Mouse (Mus musculus) midbrain, embryonic 16.5 days (tissue): Measurements from ENCODE around the gene Ddx55. TPM values are rescaled to one million over a fixed set of nuclear protein-coding genes. Genes with fewer than 3 reads are reported as not detected.
"Not testable (repeated sequence)": the region's sequence is repeated elsewhere in the genome, so short reads cannot be mapped to it uniquely, and the experiment has no call there.

ENCODE experiments used
- ATAC-seq: fragments of 200-750 bp; cut with Nextera tagmentation; 2 replicates; pipeline ENCODE4 v1.8.0; 2017; ENCODE audit warnings: moderate TSS enrichment
- H3K27ac ChIP-seq: fragments of 300-500 bp; sonication (generic); 2 replicates; pipeline ENCODE4 v1.5.1; 2014; ENCODE audit warnings: mild to moderate bottlenecking, low read length, mixed read lengths
- H3K27me3 ChIP-seq: fragments of 300-500 bp; sonication (generic); 2 replicates; pipeline ENCODE4 v1.6.1; 2014; ENCODE audit warnings: low read depth, low read length, mixed read lengths; ENCODE audit not compliant: control insufficient read depth, insufficient read depth
- H3K36me3 ChIP-seq: fragments of 300-500 bp; sonication (generic); 2 replicates; pipeline ENCODE4 v1.6.1; 2014; ENCODE audit warnings: mild to moderate bottlenecking, low read length, moderate library complexity, mixed read lengths; ENCODE audit not compliant: control insufficient read depth, insufficient read depth
- H3K4me1 ChIP-seq: fragments of 300-500 bp; sonication (generic); 2 replicates; pipeline ENCODE4 v1.6.1; 2014; ENCODE audit warnings: mild to moderate bottlenecking, low read length, mixed read lengths; ENCODE audit not compliant: control insufficient read depth, insufficient read depth
- H3K4me2 ChIP-seq: fragments of 300-500 bp; sonication (generic); 2 replicates; pipeline ENCODE4 v1.6.1; 2014; ENCODE audit warnings: mild to moderate bottlenecking, low read length, mixed read lengths
- H3K4me3 ChIP-seq: fragments of 300-500 bp; sonication (generic); 2 replicates; pipeline ENCODE4 v1.5.1; 2014; ENCODE audit warnings: low read depth, mild to moderate bottlenecking, low read length, moderate library complexity, mixed read lengths
- H3K9ac ChIP-seq: fragments of 300-500 bp; sonication (generic); 2 replicates; pipeline ENCODE4 v1.6.1; 2014; ENCODE audit warnings: low read depth, low read length, mixed read lengths
- H3K9me3 ChIP-seq: fragments of 300-500 bp; sonication (generic); replicated peaks from 2 replicates; pipeline ENCODE4 v1.6.1; 2014; ENCODE audit warnings: mild to moderate bottlenecking, low read length, mixed read lengths; ENCODE audit not compliant: control insufficient read depth, poor library complexity, severe bottlenecking
- WGBS: fragments of 180-500 bp; shearing (Covaris S2); extraction: QIAGEN DNeasy Blood & Tissue Kit; methylation state at CpG from one replicate; pipeline ENCODE4 v1.1.7; 2014; 5-methylcytosine and 5-hydroxymethylcytosine counted together
- polyA plus RNA-seq: library from polyadenylated mRNA; unstranded; fragments of >200 nt; fragmentation: Nextera tagmentation; extraction: Ambion mirVana; gene quantifications from 2 replicates; pipeline ENCODE4 v1.2.1, GENCODE M21; 2015

The Ddx55 gene
- polyA plus RNA-seq, 1 experiment from 2014 or later = 25.7 TPM

GRCm38 (mm10) chr5:124550737-124551136, 1.9 kb upstream of the Ddx55 start:
- H3K4me3 ChIP-seq, H3K4me2 ChIP-seq, ATAC-seq, H3K9me3 ChIP-seq, H3K27ac ChIP-seq, H3K27me3 ChIP-seq, H3K9ac ChIP-seq: not testable (repeated sequence)
- WGBS = 89% methylated on average over 3 of the region's 4 CpGs
- Histone ChIP-seq H3K36me3 (peaks cover 24% of the 10 kb centered on the region), H3K4me1 (peaks cover 11% of the 10 kb centered on the region)

GRCm38 (mm10) chr5:124551349-124552093, 1.1 kb upstream of the Ddx55 start:
- H3K9ac ChIP-seq, ATAC-seq, H3K27ac ChIP-seq, H3K27me3 ChIP-seq, H3K9me3 ChIP-seq: not testable (repeated sequence)
- H3K4me2 ChIP-seq = peak overlapping the region; percentile 64
- 31% methylated on average over 5 of the region's 5 CpGs for WGBS
- H3K36me3 ChIP-seq = peaks cover 20% of the 10 kb centered on the region
- peaks cover 11% of the 10 kb centered on the region for H3K4me1 ChIP-seq
- H3K4me3 ChIP-seq = peak overlapping the region; percentile 98; the same call in 1 of the 2 replicates

DNA sequence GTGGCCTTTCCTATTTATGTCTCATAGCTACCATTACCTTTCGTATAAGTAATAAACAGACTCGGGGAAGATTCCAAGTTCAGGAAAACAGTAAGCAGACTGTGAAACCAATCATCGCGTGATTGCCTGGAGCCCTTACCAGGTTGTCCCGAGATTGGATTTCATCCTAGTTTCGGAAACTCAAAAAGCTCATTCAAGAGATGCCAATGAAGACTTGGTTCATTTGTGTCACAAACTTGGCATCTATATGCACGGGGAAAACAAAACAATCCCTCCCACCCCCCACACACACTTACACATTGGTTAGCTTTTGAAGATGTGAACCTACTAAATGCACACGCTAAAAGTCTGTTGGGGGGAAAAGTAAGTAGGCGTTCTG, 581 bp upstream of the Ddx55 start:
- Histone ChIP-seq H3K27me3 (no peaks in the 10 kb centered on the region), H3K27ac (peak overlapping the region; percentile 85), H3K4me3 (peak overlapping the region; percentile 98), H3K4me1 (peaks cover 11% of the 10 kb centered on the region), H3K9me3 (no peaks in the 10 kb centered on the region), H3K9ac (peak overlapping the region; percentile 92), H3K4me2 (peak overlapping the region; percentile 64), H3K36me3 (peaks cover 23% of the 10 kb centered on the region)
- ATAC-seq = no peak
- WGBS = 14% methylated on average over 9 of the region's 9 CpGs

DNA sequence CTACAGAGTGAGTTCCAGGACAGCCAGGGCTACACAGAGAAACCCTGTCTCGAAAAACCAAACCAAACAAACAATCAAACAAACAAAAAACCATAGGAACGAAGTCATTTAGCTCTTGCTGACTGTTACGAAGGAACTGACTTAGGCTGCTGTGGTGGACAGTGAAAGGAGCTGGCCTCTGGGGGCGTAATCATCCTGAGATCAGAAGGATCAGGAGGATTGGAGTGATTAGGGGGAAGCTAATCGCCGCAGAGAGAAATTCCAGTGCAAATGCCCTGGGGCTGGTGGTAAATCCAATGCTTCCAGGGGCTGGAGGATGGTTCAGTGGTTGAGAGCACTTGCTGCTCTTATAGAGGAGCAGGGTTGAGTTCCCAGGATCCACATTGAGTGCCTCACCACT, 943 bp downstream of the Ddx55 start:
- Histone ChIP-seq H3K4me1 (peaks cover 11% of the 10 kb centered on the region), H3K27me3 (no peaks in the 10 kb centered on the region), H3K9me3 (no peaks in the 10 kb centered on the region), H3K36me3 (peaks cover 22% of the 10 kb centered on the region), H3K9ac (no peak overlapping the region), H3K4me2 (peak overlapping the region; percentile 64), H3K27ac (no peak overlapping the region), H3K4me3 (peak overlapping the region; percentile 98; the same call in 1 of the 2 replicates)
- WGBS = 65% methylated on average over 6 of the region's 6 CpGs
- no peak for ATAC-seq

- ATAC-seq = no peak
- Histone ChIP-seq H3K27ac (no peak overlapping the region), H3K9me3 (no peaks in the 10 kb centered on the region), H3K4me3 (no peak overlapping the region), H3K9ac (no peak overlapping the region), H3K4me1 (peaks cover 11% of the 10 kb centered on the region), H3K36me3 (peaks cover 30% of the 10 kb centered on the region), H3K4me2 (no peak overlapping the region), H3K27me3 (no peaks in the 10 kb centered on the region)
- 78% methylated on average over 1 of the region's 1 CpGs for WGBS
Measured at GRCm38 (mm10) chr5:124555145-124555544, 2.5 kb downstream of the Ddx55 start.

DNA sequence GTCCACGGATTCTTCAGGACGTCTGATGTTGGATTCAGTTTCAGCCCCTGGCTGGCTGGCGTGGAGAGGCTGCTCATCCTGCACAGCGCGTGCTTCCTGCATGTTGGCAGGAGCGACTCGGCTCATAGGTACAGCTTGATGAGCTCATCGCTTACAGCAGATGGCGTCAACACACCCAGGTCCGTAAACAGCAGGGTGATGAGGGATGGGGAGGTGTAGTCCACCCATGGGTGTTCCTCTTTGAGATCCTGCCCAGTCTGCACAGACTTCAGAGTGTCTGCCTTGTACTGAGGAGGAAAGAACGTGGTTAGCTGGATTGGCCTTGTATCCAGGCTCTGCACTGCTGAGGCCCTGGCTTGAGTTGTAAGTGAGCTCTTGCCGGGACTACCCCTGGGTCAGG, 18.4 kb downstream of the Ddx55 start:
- Histone ChIP-seq H3K4me3 (no peak overlapping the region), H3K4me2 (no peak overlapping the region), H3K4me1 (no peaks in the 10 kb centered on the region), H3K9ac (no peak overlapping the region), H3K36me3 (peaks cover 64% of the 10 kb centered on the region), H3K9me3 (no peaks in the 10 kb centered on the region), H3K27ac (no peak overlapping the region), H3K27me3 (no peaks in the 10 kb centered on the region)
- 88% methylated on average over 12 of the region's 12 CpGs for WGBS
- ATAC-seq = no peak

GRCm38 (mm10) chr5:124575467-124575866, 22.8 kb downstream of the Ddx55 start:
- Histone ChIP-seq H3K9ac (no peak overlapping the region), H3K4me3 (no peak overlapping the region), H3K27ac (no peak overlapping the region), H3K36me3 (peaks cover 42% of the 10 kb centered on the region), H3K27me3 (no peaks in the 10 kb centered on the region), H3K4me2 (no peak overlapping the region), H3K4me1 (peaks cover 20% of the 10 kb centered on the region), H3K9me3 (no peaks in the 10 kb centered on the region)
- 93% methylated on average over 7 of the region's 7 CpGs for WGBS
- ATAC-seq = no peak

DNA sequence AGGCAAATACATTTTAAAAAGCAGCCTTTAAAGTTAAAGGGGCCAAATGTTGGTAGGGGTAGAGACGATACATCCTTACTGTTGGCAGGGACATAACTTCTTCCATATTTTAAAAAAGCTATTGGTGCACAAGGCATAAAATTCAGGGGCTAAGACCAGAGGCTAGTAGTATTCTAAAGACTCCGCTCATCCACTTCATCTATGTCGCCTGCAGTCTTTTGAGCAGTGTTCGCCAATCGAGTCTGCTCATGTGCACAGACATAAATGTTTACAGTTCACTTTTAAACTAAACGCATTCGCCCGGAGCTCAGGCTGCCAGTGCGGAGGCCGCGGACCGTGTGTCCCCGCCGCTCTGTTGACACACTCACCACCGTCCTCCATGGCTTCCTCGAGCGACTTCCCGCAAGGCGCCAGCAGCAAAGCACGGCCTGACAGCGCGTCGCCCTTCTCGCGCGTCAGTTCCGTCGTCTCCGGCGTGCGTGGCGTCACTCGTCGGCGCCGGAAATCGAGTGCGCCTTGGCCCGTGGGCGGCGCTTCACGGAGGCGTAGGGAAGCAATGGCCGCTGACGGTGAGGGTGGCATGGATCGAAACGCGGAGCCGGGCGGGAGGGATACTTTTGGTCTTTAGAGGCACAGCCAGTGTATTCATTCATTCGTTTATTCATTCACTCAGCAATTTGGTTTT, 26.1 kb downstream of the Ddx55 start, which contains the start of the genes Eif2b1 and Gtf2h3:
Eif2b1 (minus strand) TSS at position 499 of the 685 bp plus-strand sequence.
Gtf2h3 (plus strand) TSS at position 508 of the 685 bp plus-strand sequence.
- peaks cover 19% of the 10 kb centered on the region for H3K36me3 ChIP-seq
- no peaks in the 10 kb centered on the region for H3K9me3 ChIP-seq
- 1% methylated on average over 51 of the region's 51 CpGs for WGBS
- H3K4me2 ChIP-seq = peak within 1 kb of the TSS; percentile 99
- no peaks in the 10 kb centered on the region for H3K27me3 ChIP-seq
- peak within 1 kb of the TSS; percentile 82 for H3K4me3 ChIP-seq
- H3K9ac ChIP-seq = peak within 1 kb of the TSS; percentile 81
- ATAC-seq = peak; percentile 92
- H3K4me1 ChIP-seq = peaks cover 25% of the 10 kb centered on the region
- peak within 1 kb of the TSS; percentile 43 for H3K27ac ChIP-seq

- H3K36me3 ChIP-seq = peaks cover 21% of the 10 kb centered on the region
- peaks cover 25% of the 10 kb centered on the region for H3K4me1 ChIP-seq
Measured at GRCm38 (mm10) chr5:124582515-124582914, 29.9 kb downstream of the Ddx55 start.

More at GRCm38 (mm10) chr5:124582515-124582914, 29.9 kb downstream of the Ddx55 start:
- 90% methylated on average over 5 of the region's 5 CpGs for WGBS
- Histone ChIP-seq H3K9me3 (no peaks in the 10 kb centered on the region), H3K27ac (no peak overlapping the region), H3K27me3 (no peaks in the 10 kb centered on the region), H3K9ac (no peak overlapping the region), H3K4me2 (no peak overlapping the region), H3K4me3 (no peak overlapping the region)
- ATAC-seq = no peak
